Mouse (Mus musculus): ENCODE results near the gene Ivd. TPM values are rescaled to one million over a fixed set of nuclear protein-coding genes. Genes with fewer than 3 reads are reported as not detected.

The Ivd gene
- 91.0 and 91.1 TPM in 2 replicates for polyA plus RNA-seq (2015; fragmentation: Nextera tagmentation; extraction: Ambion mirVana)

- peak; percentile 100 for ATAC-seq (ENCODE audit: low FRiP score, low TSS enrichment)
- peak within 1 kb of the TSS; percentile 81 for H3K9ac ChIP-seq (replicated peaks; ENCODE audit: low read length)
- H3K36me3 ChIP-seq (ENCODE audit: insufficient read depth, low read length) = 0 out of 2 replicates have a peak, but pooled peaks cover 3% of the 10 kb centered on the region
- H3K9me3 ChIP-seq (ENCODE audit: low read length) = no peaks in the 10 kb centered on the region
- under 1% methylated on average over 34 of the region's 34 CpGs for WGBS
- H3K4me3 ChIP-seq (ENCODE audit: low read length) = peak within 1 kb of the TSS; percentile 70
- peak within 1 kb of the TSS; percentile 74 for H3K4me2 ChIP-seq (replicated peaks; ENCODE audit: low read depth, low read length)
- peaks cover 10% of the 10 kb centered on the region for H3K4me1 ChIP-seq (ENCODE audit: insufficient read depth, low read length)
- peak within 1 kb of the TSS; percentile 67 for H3K27ac ChIP-seq (ENCODE audit: low read length)
- no peaks in the 10 kb centered on the region for H3K27me3 ChIP-seq (ENCODE audit: insufficient read depth, low read length)
Observed at GRCm38 (mm10) chr2:118861454-118862339, at the start of gene Ivd. Gene Ivd (plus strand): TSS chr2:118861954.

DNA sequence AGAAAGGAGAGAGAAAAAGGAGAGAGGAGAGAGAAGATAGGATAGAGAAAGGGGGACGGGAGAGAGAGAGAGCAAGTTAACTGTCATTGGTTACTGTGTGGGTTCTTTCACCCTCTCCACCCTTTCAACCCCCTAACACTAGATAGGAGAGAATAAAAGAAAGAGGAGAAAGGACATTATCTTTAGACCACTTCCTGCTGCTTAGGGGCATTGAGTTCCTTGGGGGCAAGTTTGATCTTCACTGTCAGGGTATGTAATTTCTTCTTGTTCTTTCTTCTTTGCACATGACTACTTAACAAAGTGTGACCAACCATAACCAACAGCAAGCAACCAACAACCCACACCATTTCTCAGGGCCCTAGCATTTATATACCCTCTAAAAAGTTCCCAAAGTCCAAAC, 49.0 kb upstream of the Ivd start:
- no peak for ATAC-seq (ENCODE audit: low FRiP score, low TSS enrichment)
- Histone ChIP-seq H3K27me3 (ENCODE audit: insufficient read depth, low read length) (0 out of 2 replicates have a peak, but pooled peaks cover 2% of the 10 kb centered on the region), H3K4me2 (replicated peaks; ENCODE audit: low read depth, low read length) (no peak overlapping the region), H3K4me1 (ENCODE audit: insufficient read depth, low read length) (peaks cover 11% of the 10 kb centered on the region; the same call in 1 of the 2 replicates), H3K36me3 (ENCODE audit: insufficient read depth, low read length) (peaks cover 7% of the 10 kb centered on the region), H3K9me3 (ENCODE audit: low read length) (peaks cover 2% of the 10 kb centered on the region; the same call in 1 of the 2 replicates), H3K9ac (replicated peaks; ENCODE audit: low read length) (no peak overlapping the region), H3K4me3 (ENCODE audit: low read length) (no peak overlapping the region), H3K27ac (ENCODE audit: low read length) (no peak overlapping the region)
- 81% methylated on average over 1 of the region's 1 CpGs for WGBS

GRCm38 (mm10) chr2:118813981-118814836, 47.5 kb upstream of the Ivd start, which contains the start of gene Knstrn:
Gene Knstrn (plus strand): TSS chr2:118814003.
- Histone ChIP-seq H3K9ac (replicated peaks; ENCODE audit: low read length) (peak within 1 kb of the TSS; percentile 78), H3K27me3 (ENCODE audit: insufficient read depth, low read length) (0 out of 2 replicates have a peak, but pooled peaks cover 2% of the 10 kb centered on the region), H3K9me3 (ENCODE audit: low read length) (peaks cover 2% of the 10 kb centered on the region; the same call in 1 of the 2 replicates), H3K4me2 (replicated peaks; ENCODE audit: low read depth, low read length) (peak within 1 kb of the TSS; percentile 73), H3K27ac (ENCODE audit: low read length) (peak within 1 kb of the TSS; percentile 47; the same call in 1 of the 2 replicates), H3K36me3 (ENCODE audit: insufficient read depth, low read length) (peaks cover 22% of the 10 kb centered on the region), H3K4me1 (ENCODE audit: insufficient read depth, low read length) (peaks cover 11% of the 10 kb centered on the region; the same call in 1 of the 2 replicates), H3K4me3 (ENCODE audit: low read length) (peak within 1 kb of the TSS; percentile 73)
- WGBS = under 1% methylated on average over 49 of the region's 49 CpGs
- peak; percentile 96 for ATAC-seq (ENCODE audit: low FRiP score, low TSS enrichment)

GRCm38 (mm10) chr2:118822800-118823199, 39.0 kb upstream of the Ivd start:
- WGBS = 92% methylated on average over 5 of the region's 5 CpGs
- Histone ChIP-seq H3K9me3 (ENCODE audit: low read length) (no peaks in the 10 kb centered on the region; the same call in 1 of the 2 replicates), H3K27me3 (ENCODE audit: insufficient read depth, low read length) (no peaks in the 10 kb centered on the region), H3K4me1 (ENCODE audit: insufficient read depth, low read length) (no peaks in the 10 kb centered on the region), H3K4me2 (replicated peaks; ENCODE audit: low read depth, low read length) (no peak overlapping the region), H3K36me3 (ENCODE audit: insufficient read depth, low read length) (peaks cover 66% of the 10 kb centered on the region), H3K9ac (replicated peaks; ENCODE audit: low read length) (no peak overlapping the region), H3K27ac (ENCODE audit: low read length) (no peak overlapping the region), H3K4me3 (ENCODE audit: low read length) (no peak overlapping the region)
- ATAC-seq (ENCODE audit: low FRiP score, low TSS enrichment) = no peak

GRCm38 (mm10) chr2:118824396-118824795, 37.4 kb upstream of the Ivd start:
- Histone ChIP-seq H3K27me3 (ENCODE audit: insufficient read depth, low read length) (no peaks in the 10 kb centered on the region), H3K4me3 (ENCODE audit: low read length) (no peak overlapping the region), H3K9me3 (ENCODE audit: low read length) (no peaks in the 10 kb centered on the region; the same call in 1 of the 2 replicates), H3K9ac (replicated peaks; ENCODE audit: low read length) (no peak overlapping the region), H3K36me3 (ENCODE audit: insufficient read depth, low read length) (peaks cover 58% of the 10 kb centered on the region), H3K4me2 (replicated peaks; ENCODE audit: low read depth, low read length) (no peak overlapping the region), H3K4me1 (ENCODE audit: insufficient read depth, low read length) (no peaks in the 10 kb centered on the region), H3K27ac (ENCODE audit: low read length) (no peak overlapping the region)
- WGBS = 91% methylated on average over 4 of the region's 4 CpGs
- ATAC-seq (ENCODE audit: low FRiP score, low TSS enrichment) = no peak

DNA sequence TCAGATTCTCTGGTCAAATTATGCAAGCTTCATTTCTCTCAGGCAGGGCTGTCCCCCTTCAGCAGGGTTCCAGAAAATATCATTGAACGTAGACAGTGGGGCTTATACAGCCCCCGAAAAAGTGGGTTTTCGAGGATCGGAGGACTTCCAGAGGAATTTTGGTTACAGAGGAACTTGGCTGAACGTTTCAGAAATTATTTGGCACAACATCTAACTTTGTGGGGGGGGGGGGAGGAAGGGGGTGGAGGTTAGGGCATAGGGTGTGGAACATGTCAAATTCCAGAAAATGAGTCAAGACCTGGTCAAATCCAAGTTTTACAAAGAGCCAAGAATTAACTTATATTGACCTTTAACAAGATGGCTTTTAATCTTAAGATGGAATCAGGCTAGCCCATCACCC, 32.7 kb upstream of the Ivd start:
- H3K4me2 ChIP-seq (replicated peaks; ENCODE audit: low read depth, low read length) = no peak overlapping the region
- no peaks in the 10 kb centered on the region for H3K27me3 ChIP-seq (ENCODE audit: insufficient read depth, low read length)
- 86% methylated on average over 5 of the region's 5 CpGs for WGBS
- no peak for ATAC-seq (ENCODE audit: low FRiP score, low TSS enrichment)
- no peak overlapping the region for H3K9ac ChIP-seq (replicated peaks; ENCODE audit: low read length)
- H3K4me1 ChIP-seq (ENCODE audit: insufficient read depth, low read length) = no peaks in the 10 kb centered on the region
- H3K27ac ChIP-seq (ENCODE audit: low read length) = no peak overlapping the region
- H3K9me3 ChIP-seq (ENCODE audit: low read length) = no peaks in the 10 kb centered on the region
- no peak overlapping the region for H3K4me3 ChIP-seq (ENCODE audit: low read length)
- peaks cover 68% of the 10 kb centered on the region for H3K36me3 ChIP-seq (ENCODE audit: insufficient read depth, low read length)

DNA sequence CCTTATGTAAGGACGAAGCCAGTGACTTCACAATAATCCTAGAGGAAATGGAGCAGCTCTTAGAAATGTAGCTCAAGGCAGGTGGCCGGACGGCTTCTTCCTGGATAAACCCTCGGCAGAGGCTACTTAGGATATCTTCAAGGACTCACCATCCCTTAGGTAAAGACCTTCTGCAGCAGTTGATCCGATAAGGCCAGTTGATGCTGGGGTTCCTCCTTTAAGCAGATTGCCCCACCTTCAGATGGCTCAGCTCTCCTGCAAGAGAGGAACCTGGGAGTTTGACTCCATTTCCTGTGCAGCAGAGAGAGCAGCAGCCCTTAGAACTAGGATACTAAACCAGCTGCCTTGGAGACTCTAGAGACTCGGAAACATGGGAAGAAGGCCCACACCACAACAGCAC, 27.7 kb upstream of the Ivd start:
- Histone ChIP-seq H3K4me3 (ENCODE audit: low read length) (no peak overlapping the region), H3K36me3 (ENCODE audit: insufficient read depth, low read length) (peaks cover 50% of the 10 kb centered on the region), H3K4me2 (replicated peaks; ENCODE audit: low read depth, low read length) (no peak overlapping the region), H3K27ac (ENCODE audit: low read length) (no peak overlapping the region), H3K9ac (replicated peaks; ENCODE audit: low read length) (no peak overlapping the region), H3K27me3 (ENCODE audit: insufficient read depth, low read length) (no peaks in the 10 kb centered on the region), H3K9me3 (ENCODE audit: low read length) (no peaks in the 10 kb centered on the region), H3K4me1 (ENCODE audit: insufficient read depth, low read length) (no peaks in the 10 kb centered on the region)
- no peak for ATAC-seq (ENCODE audit: low FRiP score, low TSS enrichment)
- WGBS = 96% methylated on average over 6 of the region's 6 CpGs

DNA sequence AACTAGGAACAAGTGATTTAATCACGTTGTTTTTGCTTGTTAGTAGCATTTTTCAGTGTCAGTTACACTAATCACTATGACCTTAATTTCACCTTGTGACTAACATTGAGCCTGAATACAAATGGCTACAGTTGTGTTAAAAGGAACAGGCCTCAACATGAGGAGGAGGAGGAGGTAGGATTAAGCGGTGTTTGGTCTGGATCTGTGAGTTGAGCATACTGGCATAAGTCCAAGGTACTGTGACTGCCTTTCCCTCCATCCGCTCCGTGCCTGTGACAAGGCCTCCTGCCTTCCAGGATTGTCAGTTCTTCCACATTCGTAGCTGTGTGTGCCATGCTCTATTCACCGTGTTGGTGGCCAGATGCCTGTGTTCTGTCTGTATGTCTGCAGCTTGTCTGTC, 26.6 kb upstream of the Ivd start:
- 86% methylated on average over 6 of the region's 6 CpGs for WGBS
- H3K36me3 ChIP-seq (ENCODE audit: insufficient read depth, low read length) = peaks cover 42% of the 10 kb centered on the region
- H3K9me3 ChIP-seq (ENCODE audit: low read length) = no peaks in the 10 kb centered on the region
- no peak overlapping the region for H3K27ac ChIP-seq (ENCODE audit: low read length)
- H3K9ac ChIP-seq (replicated peaks; ENCODE audit: low read length) = no peak overlapping the region
- no peak overlapping the region for H3K4me2 ChIP-seq (replicated peaks; ENCODE audit: low read depth, low read length)
- H3K4me3 ChIP-seq (ENCODE audit: low read length) = no peak overlapping the region
- no peaks in the 10 kb centered on the region for H3K4me1 ChIP-seq (ENCODE audit: insufficient read depth, low read length)
- ATAC-seq (ENCODE audit: low FRiP score, low TSS enrichment) = no peak
- H3K27me3 ChIP-seq (ENCODE audit: insufficient read depth, low read length) = no peaks in the 10 kb centered on the region

GRCm38 (mm10) chr2:118838330-118838729, 23.4 kb upstream of the Ivd start:
- no peak overlapping the region for H3K4me3 ChIP-seq (ENCODE audit: low read length)
- H3K4me2 ChIP-seq (replicated peaks; ENCODE audit: low read depth, low read length) = no peak overlapping the region
- no peak overlapping the region for H3K9ac ChIP-seq (replicated peaks; ENCODE audit: low read length)
- no peaks in the 10 kb centered on the region for H3K9me3 ChIP-seq (ENCODE audit: low read length)
- no peak for ATAC-seq (ENCODE audit: low FRiP score, low TSS enrichment)
- 49% methylated on average over 5 of the region's 5 CpGs for WGBS
- H3K4me1 ChIP-seq (ENCODE audit: insufficient read depth, low read length) = no peaks in the 10 kb centered on the region
- peaks cover 20% of the 10 kb centered on the region; the same call in 1 of the 2 replicates for H3K36me3 ChIP-seq (ENCODE audit: insufficient read depth, low read length)
- 0 out of 2 replicates have a peak overlapping the region, but pooled peaks have one; percentile 2 for H3K27ac ChIP-seq (ENCODE audit: low read length)
- no peaks in the 10 kb centered on the region for H3K27me3 ChIP-seq (ENCODE audit: insufficient read depth, low read length)

Measured in kidney, embryonic 16.5 days (tissue).